Mouse (Mus musculus): ENCODE data around the gene Wdr75. TPM values are rescaled to one million over a fixed set of nuclear protein-coding genes. Genes with fewer than 3 reads are reported as not detected.

Wdr75 gene
- polyA plus RNA-seq (2014; fragmentation: Illumina TruSeq; extraction: RNeasy Lipid Tissue Mini Kit (QIAGEN cat#74804); ENCODE audit: insufficient read depth, low read depth, low replicate concordance) = 21.8 TPM

GRCm38 (mm10) chr1:45794969-45795908 lies at the start of gene Wdr75:
Gene Wdr75 (plus strand): TSS chr1:45795166.

Other genes starting within 250 kb of the Wdr75 start
- not detected for gene Gm5269, start 95.1 kb downstream of the Wdr75 start, polyA plus RNA-seq (2014; fragmentation: Illumina TruSeq; extraction: RNeasy Lipid Tissue Mini Kit (QIAGEN cat#74804); ENCODE audit: insufficient read depth, low read depth, low replicate concordance)
- gene Slc40a1, start 131.4 kb downstream of the Wdr75 start, polyA plus RNA-seq (2014; fragmentation: Illumina TruSeq; extraction: RNeasy Lipid Tissue Mini Kit (QIAGEN cat#74804); ENCODE audit: insufficient read depth, low read depth, low replicate concordance) = 4.8 TPM